ENCODE assay signal across 13 mouse cellular contexts in the genomic region with DNA sequence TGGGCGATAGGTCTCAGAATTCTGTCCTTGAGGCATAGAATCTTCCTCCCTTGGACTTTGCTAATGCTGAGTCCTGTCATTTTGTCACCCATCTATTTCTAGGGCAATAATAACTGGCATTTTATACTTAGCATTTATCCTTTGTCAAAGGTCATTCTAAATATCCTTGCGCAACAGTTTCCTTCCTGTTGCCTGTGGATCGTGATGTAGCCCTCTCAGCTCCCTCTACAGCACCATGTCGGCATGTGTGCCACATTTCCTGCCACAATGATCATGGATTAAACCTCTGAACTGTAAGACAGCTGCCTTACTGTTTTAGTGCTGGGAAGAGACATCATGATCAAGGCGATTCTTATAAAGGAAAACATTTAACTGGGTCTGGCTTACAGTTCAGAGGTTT.
"Had no signal": no experiment of that assay in that cellular context is flagged by ENCODE, and none has a peak within 500 bp of the region (broad histone marks: within the 10 kb centered on the region; RNA-seq: fewer than 3 reads in every experiment).

No protein-coding gene starts in this region.

- H3K4me2 ChIP-seq: liver, embryonic 11.5 days; lung, embryonic 14.5 days; midbrain, embryonic 11.5 days; midbrain, embryonic 15.5 days; neural tube, embryonic 13.5 days had no signal

- H3K27me3 ChIP-seq: midbrain, embryonic 15.5 days; neural tube, embryonic 13.5 days had no signal

- ATAC-seq: midbrain, embryonic 15.5 days had no signal

- H3K36me3 ChIP-seq: limb, embryonic 10.5 days; midbrain, embryonic 15.5 days; neural tube, embryonic 13.5 days had no signal

- H3K27ac ChIP-seq: left cerebral cortex, adult 2 months; limb, embryonic 10.5 days; midbrain, embryonic 15.5 days; neural tube, embryonic 13.5 days had no signal

- H3K4me3 ChIP-seq: left cerebral cortex, adult 2 months; limb, embryonic 10.5 days; midbrain, embryonic 15.5 days; neural tube, embryonic 13.5 days had no signal

- H3K9ac ChIP-seq: lung, embryonic 14.5 days; midbrain, embryonic 15.5 days; neural tube, embryonic 13.5 days had no signal

- H3K9me3 ChIP-seq: limb, embryonic 10.5 days; midbrain, embryonic 15.5 days; neural tube, embryonic 13.5 days had no signal

- DNase-seq: kidney, adult 18-20 months; kidney, postnatal 10 days; lung, embryonic 14.5 days; lung, postnatal 10 days; retina, postnatal 1 day; right cerebral cortex, postnatal 14 days; thymus, postnatal 36 days had no signal
